Comparison of ENCODE assay signal across 20 mouse cellular contexts in the genomic region with DNA sequence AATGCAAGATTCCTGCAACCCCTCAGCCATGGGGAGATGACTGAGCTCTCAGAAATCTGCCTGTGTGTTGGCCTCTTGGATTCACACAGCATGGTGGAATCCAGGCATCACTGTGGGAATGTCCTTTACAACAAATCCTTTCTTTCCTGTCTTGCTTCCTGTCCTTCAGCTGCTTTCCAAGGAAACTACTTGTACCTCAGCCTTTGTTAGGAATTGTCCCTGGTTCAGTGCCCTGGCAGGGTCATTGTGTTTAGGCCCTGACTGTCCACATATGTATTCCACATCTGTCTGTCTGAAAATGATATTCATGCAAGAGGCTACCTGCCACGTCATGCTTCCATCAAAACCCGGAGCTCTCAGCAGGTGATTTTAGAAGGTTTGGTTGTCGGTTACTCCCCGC.
DNase-seq lines count a peak whose midpoint lies in the region; ATAC-seq and TF ChIP-seq lines count a peak whose summit lies in the region.
"Had no signal": no experiment of that assay in that cellular context is flagged by ENCODE, and none has a peak within 500 bp of the region (broad histone marks: within the 10 kb centered on the region; RNA-seq: fewer than 3 reads in every experiment).

No protein-coding gene starts in this region.

- H3K27me3 ChIP-seq in heart, embryonic 16.5 days (ENCODE audit: control insufficient read depth, insufficient read depth, low read length), result no peaks in the 10 kb centered on the region
- H3K27me3 ChIP-seq in heart, embryonic 10.5 days (ENCODE audit: insufficient read depth, poor library complexity, severe bottlenecking), result no peaks in the 10 kb centered on the region
- H3K27me3 ChIP-seq in kidney, embryonic 16.5 days (ENCODE audit: insufficient read depth, low read length), result no peaks in the 10 kb centered on the region
- H3K27me3 ChIP-seq: hindbrain, embryonic 15.5 days had no signal

- no peaks in the 10 kb centered on the region for H3K4me1 ChIP-seq in heart, embryonic 16.5 days (ENCODE audit: control insufficient read depth, insufficient read depth, low read length)
- H3K4me1 ChIP-seq in heart, embryonic 10.5 days, result no peaks in the 10 kb centered on the region
- H3K4me1 ChIP-seq in kidney, embryonic 16.5 days (ENCODE audit: insufficient read depth, low read length), result 0 out of 2 replicates have a peak, but pooled peaks cover 3% of the 10 kb centered on the region

- peak overlapping the region; percentile 78; the same call in 1 of the 2 replicates for H3K27ac ChIP-seq in gastrocnemius, adult 2 months
- H3K27ac ChIP-seq in heart, embryonic 16.5 days (ENCODE audit: low read length), result peak overlapping the region; percentile 61; the same call in 1 of the 2 replicates
- H3K27ac ChIP-seq in heart, embryonic 10.5 days, result no peak overlapping the region
- H3K27ac ChIP-seq in kidney, embryonic 16.5 days (ENCODE audit: low read length), result no peak overlapping the region
- H3K27ac ChIP-seq: embryonic facial prominence, embryonic 10.5 days; hindbrain, embryonic 15.5 days had no signal

- H3K36me3 ChIP-seq in heart, embryonic 16.5 days (ENCODE audit: control insufficient read depth, insufficient read depth), result no peaks in the 10 kb centered on the region
- H3K36me3 ChIP-seq in heart, embryonic 10.5 days, result no peaks in the 10 kb centered on the region
- H3K36me3 ChIP-seq in kidney, embryonic 16.5 days (ENCODE audit: insufficient read depth, low read length), result no peaks in the 10 kb centered on the region
- H3K36me3 ChIP-seq: embryonic facial prominence, embryonic 10.5 days; hindbrain, embryonic 15.5 days had no signal

- H3K4me3 ChIP-seq in gastrocnemius, adult 2 months, result no peak overlapping the region
- H3K4me3 ChIP-seq in heart, embryonic 16.5 days (ENCODE audit: low read length), result no peak overlapping the region
- H3K4me3 ChIP-seq in heart, embryonic 10.5 days, result no peak overlapping the region
- no peak overlapping the region for H3K4me3 ChIP-seq in kidney, embryonic 16.5 days (ENCODE audit: low read length)
- H3K4me3 ChIP-seq: embryonic facial prominence, embryonic 10.5 days; hindbrain, embryonic 15.5 days had no signal

- intact Hi-C loops in gastrocnemius, adult 2 months (cut with DNase I), result no loop called here

- ATAC-seq in heart, embryonic 16.5 days (replicated peaks; ENCODE audit: extremely low read depth, insufficient read depth, low FRiP score), result no peak
- no peak for ATAC-seq in kidney, embryonic 16.5 days (ENCODE audit: low FRiP score, low TSS enrichment)
- ATAC-seq: activated CD4-positive, CD25-positive, alpha-beta regulatory T cell, adult 4 months; forebrain, embryonic 14.5 days; intestine, embryonic 16.5 days; Patski had no signal

- no peak for DNase-seq in gastrocnemius, adult 2 months
- DNase-seq in gastrocnemius, postnatal 25 days, result no peak
- no peak for DNase-seq in heart, embryonic 10.5 days (ENCODE audit: low spot score)
- DNase-seq in kidney, postnatal 10 days, result peak; percentile 13
- DNase-seq in Muller cell, postnatal 12 days (ENCODE audit: inconsistent ontology term), result peak; percentile 24
- no peak for DNase-seq in embryo, embryonic 10 days (ENCODE audit: low spot score)
- DNase-seq: adrenal gland, postnatal 14 days; cerebellum, adult 18-20 months; cerebellum, adult 9-11 months; cerebellum, postnatal 36 days; gastrocnemius, postnatal 10 days had no signal

- no peak for TF ChIP-seq CTCF in gastrocnemius, adult 2 months (IDR thresholded peaks at IDR 0.05)

- H3K4me2 ChIP-seq in heart, embryonic 16.5 days (ENCODE audit: low read depth, low read length), result no peak overlapping the region
- no peak overlapping the region for H3K4me2 ChIP-seq in kidney, embryonic 16.5 days (replicated peaks; ENCODE audit: low read depth, low read length)
- H3K4me2 ChIP-seq: heart, embryonic 11.5 days; hindbrain, embryonic 15.5 days had no signal

- H3K9ac ChIP-seq in heart, embryonic 16.5 days (ENCODE audit: low read length), result no peak overlapping the region
- no peak overlapping the region for H3K9ac ChIP-seq in kidney, embryonic 16.5 days (replicated peaks; ENCODE audit: low read length)
- H3K9ac ChIP-seq: hindbrain, embryonic 15.5 days had no signal

- WGBS in heart, embryonic 16.5 days, result 81% methylated on average over 4 of the region's 4 CpGs
- WGBS in heart, embryonic 10.5 days, result 86% methylated on average over 4 of the region's 4 CpGs
- 93% methylated on average over 4 of the region's 4 CpGs for WGBS in kidney, embryonic 16.5 days

- no peaks in the 10 kb centered on the region for H3K9me3 ChIP-seq in heart, embryonic 16.5 days (replicated peaks; ENCODE audit: control insufficient read depth, low read length)
- H3K9me3 ChIP-seq in heart, embryonic 10.5 days, result no peaks in the 10 kb centered on the region
- no peaks in the 10 kb centered on the region for H3K9me3 ChIP-seq in kidney, embryonic 16.5 days (ENCODE audit: low read length)
- H3K9me3 ChIP-seq: embryonic facial prominence, embryonic 10.5 days; hindbrain, embryonic 15.5 days had no signal

Comparison
In these comparisons a context has a peak if more than half of its experiments do, and no peak if none do; other contexts are left out.
1. H3K27ac ChIP-seq: peak in gastrocnemius, adult 2 months (single experiment) and heart, embryonic 16.5 days (single experiment); none in heart, embryonic 10.5 days (single experiment) and kidney, embryonic 16.5 days (single experiment).
2. DNase-seq: peak in kidney, postnatal 10 days (single experiment) and Muller cell, postnatal 12 days (single experiment); none in gastrocnemius, adult 2 months (single experiment), gastrocnemius, postnatal 25 days (single experiment), heart, embryonic 10.5 days (single experiment) and embryo, embryonic 10 days (single experiment).